Mouse (Mus musculus): Measurements from ENCODE around the gene Smyd1.

The Smyd1 gene

DNA sequence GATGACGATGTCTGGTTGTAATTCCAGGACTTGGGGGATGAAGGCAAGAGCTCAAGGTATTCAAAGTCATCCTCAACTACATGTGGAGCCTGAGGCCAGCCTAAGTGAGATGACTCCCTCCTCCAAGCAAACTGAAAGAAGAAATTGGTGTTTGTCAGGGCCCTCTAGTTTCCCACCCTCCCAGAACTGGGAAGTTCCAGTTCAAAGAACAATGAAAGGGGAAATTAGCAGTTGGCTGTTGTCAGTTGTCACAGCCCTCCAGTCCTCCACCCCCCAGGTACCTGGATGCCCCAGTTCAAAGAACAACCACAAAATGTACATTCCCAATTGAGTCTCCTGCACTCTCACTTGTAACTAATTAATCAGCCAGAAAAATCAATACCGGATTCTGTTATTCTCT is 113.3 kb downstream of the Smyd1 start:
- no peak for DNase-seq (ENCODE audit: low spot score in 2 of 2)

DNA sequence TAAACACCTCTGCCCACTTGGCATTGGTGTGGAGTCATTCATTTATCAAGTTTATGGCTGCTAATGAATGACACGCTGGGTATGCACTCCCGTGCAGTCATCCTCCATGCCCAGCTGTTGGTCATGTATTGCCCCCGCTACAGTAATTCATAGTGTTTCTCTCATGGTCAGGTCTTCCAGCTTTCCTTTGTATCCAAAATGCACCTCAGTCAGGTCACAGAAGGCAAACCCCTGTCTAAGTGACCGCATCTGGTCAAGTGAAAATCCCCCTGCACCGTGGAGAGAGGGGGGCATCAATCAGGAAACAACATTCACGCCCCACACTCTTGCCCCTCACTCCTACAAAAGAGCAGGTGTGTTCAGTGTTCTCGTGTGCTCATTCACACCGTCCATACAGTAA is 117.9 kb downstream of the Smyd1 start:
- no peak for DNase-seq (ENCODE audit: low spot score in 2 of 2)

DNA sequence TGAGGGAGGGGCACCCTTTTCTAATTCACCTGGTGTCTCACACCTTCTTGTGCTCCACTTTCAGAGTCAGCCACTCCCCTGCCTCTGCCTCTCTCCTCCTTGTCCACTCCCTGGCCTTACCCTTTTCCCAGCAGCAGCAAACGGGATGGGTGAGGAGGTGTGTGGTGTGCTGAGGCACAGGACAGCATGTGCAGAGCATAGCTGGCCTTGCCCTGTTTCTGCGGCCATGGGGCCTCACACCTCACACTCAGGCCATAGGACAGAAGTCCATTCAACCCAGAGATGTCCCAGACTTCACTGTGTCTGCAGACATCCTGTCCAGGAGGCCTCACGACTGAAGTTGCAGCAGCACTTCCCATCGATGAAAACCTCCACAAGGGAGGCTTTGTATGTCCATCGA is 118.4 kb downstream of the Smyd1 start:
- no peak for DNase-seq (ENCODE audit: low spot score in 2 of 2)

DNA sequence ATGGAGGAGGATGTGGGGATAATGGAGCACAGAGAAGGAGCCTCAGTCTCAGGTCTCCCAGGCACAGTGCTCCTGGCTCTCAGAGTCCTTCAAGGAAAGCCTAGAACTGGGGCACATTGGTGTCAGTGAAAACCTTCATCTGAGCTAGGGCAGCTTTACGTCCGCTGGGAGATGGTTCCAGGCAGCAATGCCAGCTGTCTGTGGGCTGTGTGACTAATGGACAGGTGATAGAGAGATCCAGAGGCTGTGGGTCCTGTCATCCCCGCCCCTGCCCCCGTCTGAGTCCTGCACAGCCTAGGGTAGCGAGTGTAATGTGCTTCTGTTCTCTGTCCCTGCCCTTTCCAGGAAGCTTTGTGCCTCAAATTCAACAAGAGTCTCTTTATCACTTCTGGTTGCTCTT is 120.1 kb downstream of the Smyd1 start:
- no peak for DNase-seq (ENCODE audit: low spot score in 2 of 2)

DNA sequence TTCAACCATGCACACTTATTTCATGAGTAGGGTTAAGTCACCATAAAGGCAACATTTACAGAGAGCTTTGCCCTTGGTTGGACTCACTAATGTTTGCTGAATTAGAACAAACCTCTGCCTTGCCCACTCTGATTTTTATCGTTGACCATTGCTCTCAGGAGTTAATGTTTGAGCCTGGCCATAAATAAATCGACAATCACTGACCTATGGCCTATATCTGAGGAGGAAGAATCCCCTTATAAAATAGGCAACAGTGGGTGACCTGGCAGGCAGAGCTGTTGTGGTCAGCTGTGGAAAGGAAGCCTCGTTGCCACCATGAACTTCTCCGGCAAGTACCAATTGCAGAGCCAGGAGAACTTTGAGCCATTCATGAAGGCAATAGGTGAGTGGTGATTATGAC is 122.4 kb downstream of the Smyd1 start, which contains the start of gene Fabp1:
Fabp1 (plus strand) TSS at position 216 of the 400 bp plus-strand sequence.
- no peak for DNase-seq (ENCODE audit: low spot score in 2 of 2)

DNA sequence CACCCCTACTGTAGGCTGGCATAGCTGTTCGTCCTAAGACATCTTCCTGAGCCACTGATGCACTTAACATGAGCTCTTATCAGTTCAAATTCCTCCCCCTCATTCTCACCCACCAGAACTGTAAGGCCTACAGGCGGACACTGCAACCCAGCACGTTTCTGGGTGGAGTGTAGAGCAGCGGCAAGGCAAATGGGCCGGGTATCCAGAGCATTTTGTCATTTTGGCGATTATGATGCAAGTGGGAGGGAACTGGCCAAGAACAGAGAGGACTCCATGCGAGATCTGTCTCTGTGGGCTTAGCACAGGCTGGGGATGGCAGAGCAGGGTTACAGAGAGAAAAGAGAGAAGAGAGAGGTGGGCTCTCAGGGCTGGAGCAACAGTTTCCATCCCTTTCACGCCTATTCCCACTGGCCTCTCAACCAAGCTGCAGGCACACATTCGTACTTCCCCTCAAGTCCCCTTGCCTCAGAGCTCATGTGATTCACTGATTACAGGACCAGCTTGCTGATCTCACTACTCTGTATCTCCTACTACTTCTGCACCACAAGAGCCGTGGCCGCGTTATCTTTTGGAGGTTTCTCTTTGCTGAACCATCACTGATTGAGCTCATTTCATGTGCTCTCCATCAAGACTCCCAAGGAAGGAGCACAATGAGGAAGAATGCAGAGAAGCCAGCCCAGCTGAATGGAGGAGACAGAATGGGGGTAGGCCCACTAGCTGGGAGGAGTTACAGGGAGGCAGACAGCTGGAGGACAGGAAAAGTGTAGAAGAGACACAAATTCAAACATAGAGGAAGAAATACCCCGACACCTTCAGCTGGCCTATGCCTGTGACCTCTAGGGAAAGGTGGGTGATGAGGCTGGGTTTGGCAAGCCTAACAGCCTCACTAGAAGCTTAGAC is 124.1 kb downstream of the Smyd1 start:
- DNase-seq (ENCODE audit: low spot score in 2 of 2), result no peak

DNA sequence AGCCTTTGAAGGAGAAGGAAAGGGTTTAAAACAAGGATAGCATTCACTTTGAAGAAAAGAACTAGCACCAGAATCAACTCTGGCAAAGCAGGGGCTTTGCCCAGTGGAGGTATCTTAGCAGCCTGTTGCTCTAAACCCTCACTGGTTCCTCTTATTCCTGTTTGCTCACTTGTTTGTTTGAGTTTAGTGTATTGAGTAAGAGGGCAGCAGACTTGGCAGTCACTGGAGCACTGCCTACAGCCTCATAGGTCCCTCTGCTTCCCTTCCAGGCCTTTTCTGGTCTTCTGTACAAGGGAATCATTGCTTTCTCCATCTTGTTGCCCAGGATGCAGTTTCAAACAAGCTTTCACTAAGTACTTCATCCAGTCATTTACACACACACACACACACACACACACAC is 125.9 kb downstream of the Smyd1 start:
- DNase-seq (ENCODE audit: low spot score in 2 of 2), result no peak

DNA sequence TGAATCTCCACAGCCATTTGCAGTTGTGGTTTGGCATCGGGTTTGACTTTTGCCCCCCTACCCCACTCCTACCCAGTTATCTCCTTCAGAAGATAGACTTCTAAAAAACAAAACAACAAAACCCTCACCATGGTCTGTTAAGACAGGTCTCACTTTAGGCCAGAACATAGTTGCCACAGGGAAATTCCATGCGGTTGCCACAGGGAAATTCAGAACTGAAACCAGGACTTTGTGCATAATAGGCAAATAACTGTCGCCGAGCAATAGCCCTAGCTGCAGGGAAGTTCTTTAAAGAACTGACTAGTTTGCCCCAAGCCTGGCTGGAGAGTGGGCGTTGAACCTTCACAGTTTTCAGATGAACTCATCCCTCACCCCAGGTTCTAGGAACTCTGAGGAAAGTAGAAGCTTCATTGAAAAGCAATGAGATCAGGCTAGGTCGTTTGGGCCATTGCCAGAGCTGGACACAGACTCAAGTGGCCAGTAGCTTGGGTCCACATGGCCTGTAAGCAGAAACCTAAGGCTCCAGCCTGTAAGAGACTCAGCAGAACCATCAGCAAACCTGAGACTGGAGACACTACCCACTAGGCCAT is 128.8 kb downstream of the Smyd1 start:
- DNase-seq (ENCODE audit: low spot score in 2 of 2), result no peak

DNA sequence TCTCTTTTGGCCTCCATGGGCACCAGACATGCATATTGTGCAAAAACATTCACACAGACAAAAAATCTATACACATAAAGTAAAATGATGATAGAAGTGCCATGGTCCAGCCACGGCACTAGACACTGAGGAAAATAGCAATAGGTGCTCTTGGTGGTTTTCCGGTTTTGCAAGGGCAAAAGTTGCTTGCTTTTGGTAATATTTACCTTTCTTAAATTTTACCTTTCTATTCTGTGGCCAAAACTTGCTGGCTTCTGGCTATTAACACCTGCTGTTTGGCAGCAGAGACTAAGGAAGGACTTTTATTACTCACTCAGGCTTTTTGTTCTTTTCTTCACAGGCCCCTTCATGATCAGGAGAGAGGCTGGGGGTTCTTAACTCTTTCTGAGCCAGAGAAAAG is 131.5 kb downstream of the Smyd1 start:
- DNase-seq (ENCODE audit: low spot score in 2 of 2), result no peak

DNA sequence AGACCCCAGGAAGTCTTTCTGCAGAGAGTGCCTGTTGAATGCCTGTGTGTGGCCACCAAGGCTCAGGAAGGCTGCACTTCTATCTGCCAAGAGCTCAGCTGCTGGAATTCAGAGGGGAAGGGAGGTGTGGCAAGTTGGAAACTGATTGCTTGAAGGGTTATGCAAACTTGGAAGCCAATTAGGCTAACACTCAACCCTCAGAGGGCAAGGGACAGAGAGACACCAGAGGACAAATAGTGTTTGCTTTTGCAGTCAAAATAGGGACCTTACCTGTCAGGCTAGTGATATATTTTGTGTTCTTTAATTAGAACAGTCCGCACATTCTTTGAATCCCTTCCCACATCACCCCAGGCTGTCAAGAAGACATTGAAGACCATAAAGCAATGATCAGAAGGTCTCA is 132.5 kb downstream of the Smyd1 start:
- no peak for DNase-seq (ENCODE audit: low spot score in 2 of 2)

DNA sequence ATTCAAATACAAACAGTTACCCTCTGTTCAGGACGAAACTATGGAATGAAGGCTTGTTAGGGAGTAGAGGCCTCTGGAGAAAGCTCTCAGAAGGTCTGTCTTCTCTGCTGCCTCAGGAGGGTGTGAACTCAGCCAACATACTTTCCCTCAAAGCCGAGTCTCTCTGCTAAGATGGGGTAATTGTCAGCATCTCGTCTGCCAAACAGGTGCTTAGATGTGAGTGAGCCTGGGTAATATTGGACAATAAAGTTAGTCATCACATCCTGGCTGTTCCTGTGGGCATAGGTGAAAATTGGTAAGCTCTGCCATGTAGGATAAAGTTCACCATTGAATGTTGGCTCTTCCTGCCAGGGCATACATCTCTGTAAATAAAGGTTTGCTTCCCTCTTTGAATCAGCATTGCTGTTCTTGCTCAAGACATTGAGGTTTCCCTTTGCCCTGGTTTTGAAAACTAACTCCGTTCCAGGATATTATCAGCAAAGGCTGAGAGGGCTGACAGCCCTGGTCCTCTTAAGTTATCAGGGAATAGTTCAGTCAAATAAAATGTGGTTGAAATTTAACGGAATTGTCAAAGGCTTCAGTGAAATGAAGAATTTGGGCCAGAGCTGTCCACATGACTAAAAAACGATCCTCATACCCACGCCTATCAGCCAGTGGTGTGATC is 137.0 kb downstream of the Smyd1 start:
- no peak for DNase-seq (ENCODE audit: low spot score in 2 of 2)

DNA sequence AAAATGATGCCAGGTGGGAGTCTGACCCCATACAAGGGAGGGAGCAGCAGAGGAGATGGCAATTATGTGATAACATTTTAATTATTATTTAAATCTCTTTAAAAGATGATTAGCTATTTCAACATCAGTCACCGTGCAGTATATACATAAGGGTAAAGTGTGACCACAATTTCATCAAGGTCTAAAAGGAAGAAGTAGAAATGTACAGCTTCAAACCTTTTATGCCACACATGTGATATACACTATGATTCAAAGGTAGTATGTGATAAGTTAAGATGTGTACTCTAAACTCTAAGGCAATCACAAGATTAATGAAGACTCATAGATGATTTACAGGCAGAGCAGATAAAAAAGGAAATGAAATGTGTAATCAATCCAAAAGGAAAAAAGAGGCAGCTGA is 141.4 kb downstream of the Smyd1 start:
- DNase-seq (ENCODE audit: low spot score in 2 of 2), result no peak

DNA sequence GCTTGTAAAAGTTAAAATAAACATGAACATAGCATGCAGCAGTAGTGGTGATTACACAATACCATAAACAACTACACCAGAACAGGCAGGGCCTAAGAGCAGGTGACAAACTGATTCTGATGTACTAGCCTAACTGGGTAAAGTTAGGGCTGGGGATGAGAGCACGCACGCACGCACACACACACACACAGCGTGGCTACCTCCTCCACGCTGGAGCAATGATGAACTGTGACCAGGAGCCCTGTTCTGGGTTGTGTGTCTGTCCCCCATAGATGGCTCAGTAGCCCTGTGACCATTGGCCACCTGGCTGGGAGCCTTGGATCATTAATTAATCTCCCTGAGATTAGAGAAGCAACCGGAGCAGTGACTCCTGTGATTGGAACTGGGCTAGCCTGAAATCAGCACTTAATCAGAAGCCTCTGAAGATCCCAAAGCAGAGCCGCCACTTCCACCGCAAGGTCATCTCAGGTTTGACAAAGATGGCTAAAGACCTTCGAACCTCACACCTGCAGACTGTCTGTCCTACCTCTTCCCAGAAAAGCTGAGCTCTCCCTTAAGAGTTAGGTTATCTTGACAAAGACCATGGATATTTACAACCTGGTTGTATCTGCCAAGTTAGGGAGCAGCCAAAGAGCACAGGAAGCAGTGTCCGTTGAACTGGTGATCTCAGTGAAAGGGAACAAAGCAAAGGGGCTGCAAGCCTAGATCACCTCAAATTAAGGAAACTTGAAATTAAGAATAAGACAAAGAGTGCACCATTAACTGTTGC is 149.0 kb downstream of the Smyd1 start:
- DNase-seq (ENCODE audit: low spot score in 2 of 2), result no peak

DNA sequence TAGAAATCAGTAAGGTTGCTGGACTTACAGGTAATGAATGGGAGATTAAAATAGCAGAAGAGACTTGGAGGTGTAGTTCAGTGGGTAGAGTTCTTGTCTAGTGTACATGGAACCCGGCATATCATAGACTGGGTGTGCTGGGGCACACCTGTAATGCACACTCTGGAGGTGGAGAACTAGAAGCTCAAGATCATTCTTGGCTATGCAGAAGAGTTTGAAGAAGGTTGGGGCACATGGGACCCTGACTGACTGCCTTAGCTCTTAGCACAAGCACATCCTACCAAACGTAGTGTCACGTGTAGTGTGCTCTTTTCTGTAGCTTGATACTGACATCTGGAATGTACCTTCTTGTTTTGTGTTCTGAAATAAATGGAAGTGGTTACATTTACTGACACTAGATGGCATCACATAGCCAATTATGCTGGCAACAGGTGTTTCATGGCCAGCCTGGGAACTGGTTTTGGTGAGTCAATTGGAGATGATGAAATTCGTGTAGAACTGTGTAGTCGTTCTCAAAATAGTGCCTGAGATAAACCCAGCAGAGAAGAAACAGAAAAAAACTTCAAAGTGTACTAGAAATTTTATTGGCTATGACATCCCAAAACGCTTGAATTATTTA is 155.4 kb downstream of the Smyd1 start:
- no peak for DNase-seq (ENCODE audit: low spot score in 2 of 2)

DNA sequence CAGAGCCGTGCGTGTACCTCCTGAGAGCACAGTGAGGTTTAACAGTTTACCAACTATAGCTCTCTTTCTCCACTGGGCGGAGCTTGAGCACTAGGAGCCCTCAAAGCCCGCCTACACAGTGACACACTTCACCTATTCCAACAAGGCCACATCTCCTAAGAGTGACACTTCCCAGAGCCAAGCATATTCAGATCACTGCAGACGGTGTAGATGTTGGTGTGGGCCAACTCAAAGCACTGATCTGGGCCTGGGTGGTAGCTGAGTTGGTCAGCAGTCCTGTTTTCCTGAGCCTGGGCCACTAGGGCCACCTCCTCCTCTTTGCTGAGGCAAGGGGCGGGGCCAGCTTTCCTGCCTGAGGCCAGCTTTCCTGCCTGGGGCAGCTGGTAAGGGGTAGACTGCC is 157.6 kb downstream of the Smyd1 start:
- no peak for DNase-seq (ENCODE audit: low spot score in 2 of 2)

Measured in spleen, postnatal 36 days (tissue).